Mouse (Mus musculus): ENCODE results near the gene Pdzrn4. TPM values are rescaled to one million over a fixed set of nuclear protein-coding genes. Genes with fewer than 3 reads are reported as not detected.

Gene Pdzrn4
- total RNA-seq, 1 experiment = not detected

DNA sequence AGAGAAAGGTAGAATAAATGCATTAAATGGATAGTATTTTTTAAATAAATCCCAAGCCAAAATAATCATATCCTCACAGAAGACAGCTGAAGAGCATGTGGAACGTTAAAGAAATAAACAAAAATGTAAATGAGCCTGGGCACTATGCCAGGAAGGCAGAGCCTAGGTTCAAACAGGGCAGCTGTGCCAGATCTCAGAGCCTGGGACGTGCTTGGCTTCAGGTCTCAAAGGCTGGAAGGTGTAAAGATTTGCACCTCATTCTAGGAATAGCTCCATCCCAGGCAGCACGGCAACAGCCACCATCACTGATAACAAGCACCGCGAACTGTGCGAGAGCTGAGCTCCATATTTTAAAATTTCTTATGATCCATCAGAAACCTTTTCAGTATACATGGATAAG lies 32.5 kb upstream of the Pdzrn4 start:
- no peaks in the 10 kb centered on the region for H3K36me3 ChIP-seq (ENCODE audit: control insufficient read depth, insufficient read depth, low read length, poor library complexity, severe bottlenecking)
- H3K27ac ChIP-seq (ENCODE audit: insufficient read depth, low read depth, low read length, poor library complexity, severe bottlenecking) = no peak overlapping the region
- no peak overlapping the region for H3K9ac ChIP-seq (ENCODE audit: insufficient read depth, low read depth, low read length, poor library complexity, severe bottlenecking)
- no peak for DNase-seq (ENCODE audit: low read depth, low spot score)
- H3K4me1 ChIP-seq (ENCODE audit: control insufficient read depth in 2 of 2, insufficient read depth in 2 of 2, low read length in 2 of 2, poor library complexity in 1 of 2) = no peaks in the 10 kb centered on the region
- in situ Hi-C loops (cut with MboI; ENCODE audit: low sequenced_read_pairs in 2 of 2, unreplicated experiment in 2 of 2) = no loop called here
- no peak overlapping the region for H3K4me3 ChIP-seq (ENCODE audit: insufficient read depth in 1 of 2, low read depth in 1 of 2, low read length in 2 of 2, poor library complexity in 1 of 2, severe bottlenecking in 1 of 2)
- no peak for TF ChIP-seq ZNF384 (IDR thresholded peaks at IDR 0.05; ENCODE audit: low read depth, low read length)
- no peak for TF ChIP-seq CHD2 (IDR thresholded peaks at IDR 0.05; ENCODE audit: low read depth, low read length)
- TF ChIP-seq HCFC1 (IDR thresholded peaks at IDR 0.05; ENCODE audit: borderline replicate concordance, insufficient read depth, low read length) = no peak
- no peak for TF ChIP-seq ZC3H11A (IDR thresholded peaks at IDR 0.05; ENCODE audit: borderline replicate concordance, low read depth, low read length)
- TF ChIP-seq MAFK (IDR thresholded peaks at IDR 0.05; ENCODE audit: insufficient read depth, low read depth, low read length) = no peak
- no peaks in the 10 kb centered on the region for H3K9me3 ChIP-seq (ENCODE audit: control insufficient read depth, insufficient read depth, low read depth, low read length)

DNA sequence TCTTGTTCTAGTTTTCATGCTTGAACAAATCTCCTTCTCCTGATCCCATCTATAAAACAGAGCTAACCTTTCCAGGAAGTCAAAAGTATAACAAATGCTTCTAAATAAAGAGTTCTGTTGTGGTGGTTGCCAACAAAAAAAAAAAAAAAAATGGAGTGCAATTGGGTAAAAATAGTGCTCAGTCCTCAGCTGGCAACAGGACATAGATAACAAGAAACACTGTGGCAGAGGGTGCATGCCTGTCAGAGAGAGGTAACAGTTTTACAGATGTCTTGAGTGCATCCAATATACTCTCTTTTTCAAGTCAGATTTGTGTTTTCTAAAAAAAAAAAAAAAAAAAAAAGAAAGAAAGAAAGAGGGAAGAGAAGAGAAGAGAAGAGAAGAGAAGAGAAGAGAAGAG lies 32.1 kb upstream of the Pdzrn4 start:
- no peak for DNase-seq (ENCODE audit: low read depth, low spot score)
- no peaks in the 10 kb centered on the region for H3K9me3 ChIP-seq (ENCODE audit: control insufficient read depth, insufficient read depth, low read depth, low read length)
- in situ Hi-C loops (cut with MboI; ENCODE audit: low sequenced_read_pairs in 2 of 2, unreplicated experiment in 2 of 2) = no loop called here
- no peak overlapping the region for H3K4me3 ChIP-seq (ENCODE audit: insufficient read depth in 1 of 2, low read depth in 1 of 2, low read length in 2 of 2, poor library complexity in 1 of 2, severe bottlenecking in 1 of 2)
- H3K9ac ChIP-seq (ENCODE audit: insufficient read depth, low read depth, low read length, poor library complexity, severe bottlenecking) = no peak overlapping the region
- H3K27ac ChIP-seq (ENCODE audit: insufficient read depth, low read depth, low read length, poor library complexity, severe bottlenecking) = no peak overlapping the region
- TF ChIP-seq MAFK (IDR thresholded peaks at IDR 0.05; ENCODE audit: insufficient read depth, low read depth, low read length) (no peak), CHD2 (IDR thresholded peaks at IDR 0.05; ENCODE audit: low read depth, low read length) (no peak), ZC3H11A (IDR thresholded peaks at IDR 0.05; ENCODE audit: borderline replicate concordance, low read depth, low read length) (no peak), HCFC1 (IDR thresholded peaks at IDR 0.05; ENCODE audit: borderline replicate concordance, insufficient read depth, low read length) (no peak), ZNF384 (IDR thresholded peaks at IDR 0.05; ENCODE audit: low read depth, low read length) (no peak)
- no peaks in the 10 kb centered on the region for H3K4me1 ChIP-seq (ENCODE audit: control insufficient read depth in 2 of 2, insufficient read depth in 2 of 2, low read length in 2 of 2, poor library complexity in 1 of 2)
- H3K36me3 ChIP-seq (ENCODE audit: control insufficient read depth, insufficient read depth, low read length, poor library complexity, severe bottlenecking) = no peaks in the 10 kb centered on the region

DNA sequence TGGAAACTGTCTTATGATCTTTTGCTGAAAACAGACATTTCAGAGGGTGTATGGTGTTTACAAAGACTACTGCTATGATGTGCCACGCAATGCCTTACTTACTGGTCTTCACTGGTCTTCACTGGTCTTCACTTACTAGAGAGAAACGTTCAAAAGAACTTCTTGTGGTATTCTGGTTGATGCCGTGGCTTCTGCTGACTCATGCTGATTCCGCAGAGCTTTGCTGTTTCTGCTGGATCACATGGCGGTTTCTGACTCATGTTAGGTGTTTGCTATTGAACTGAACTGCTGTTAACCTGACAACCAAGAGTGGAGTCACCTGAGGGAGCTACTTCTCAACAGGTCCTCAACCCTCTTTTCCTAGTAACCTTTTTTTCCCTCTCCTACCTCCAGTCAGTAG lies 1.9 kb upstream of the Pdzrn4 start:
- in situ Hi-C loops (cut with MboI; ENCODE audit: low sequenced_read_pairs in 2 of 2, unreplicated experiment in 2 of 2) = no loop called here
- Histone ChIP-seq H3K27ac (ENCODE audit: insufficient read depth, low read depth, low read length, poor library complexity, severe bottlenecking) (no peak overlapping the region), H3K36me3 (ENCODE audit: control insufficient read depth, insufficient read depth, low read length, poor library complexity, severe bottlenecking) (no peaks in the 10 kb centered on the region), H3K9ac (ENCODE audit: insufficient read depth, low read depth, low read length, poor library complexity, severe bottlenecking) (no peak overlapping the region), H3K4me3 (ENCODE audit: insufficient read depth in 1 of 2, low read depth in 1 of 2, low read length in 2 of 2, poor library complexity in 1 of 2, severe bottlenecking in 1 of 2) (no peak overlapping the region), H3K9me3 (ENCODE audit: control insufficient read depth, insufficient read depth, low read depth, low read length) (no peaks in the 10 kb centered on the region), H3K4me1 (ENCODE audit: control insufficient read depth in 2 of 2, insufficient read depth in 2 of 2, low read length in 2 of 2, poor library complexity in 1 of 2) (peaks cover 2 to 3% of the 10 kb centered on the region in 2 experiments; a peak in 1 of 4 replicates)
- no peak for DNase-seq (ENCODE audit: low read depth, low spot score)
- peak; percentile 92 for TF ChIP-seq MAFK (IDR thresholded peaks at IDR 0.05; ENCODE audit: insufficient read depth, low read depth, low read length)
- no peak for TF ChIP-seq ZNF384 (IDR thresholded peaks at IDR 0.05; ENCODE audit: low read depth, low read length)

DNA sequence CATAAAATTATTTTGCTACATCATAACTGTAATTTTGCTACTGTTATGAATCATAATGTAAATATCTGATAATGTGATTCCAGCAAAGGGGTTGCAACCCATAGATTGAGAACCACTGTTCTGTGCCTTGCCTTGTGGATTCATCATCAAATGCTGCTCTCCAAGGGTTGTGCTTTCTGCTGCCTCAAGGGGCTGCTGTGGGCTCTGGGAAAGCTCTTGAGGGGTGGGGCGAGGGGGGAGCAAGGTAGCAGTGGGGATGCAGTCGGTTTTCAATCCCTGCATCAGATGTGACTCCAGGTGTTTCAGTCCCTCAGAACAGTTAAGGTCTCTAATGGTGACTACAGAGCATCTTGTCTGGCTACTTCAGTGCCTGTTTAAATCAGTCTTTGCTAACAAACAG lies 2.1 kb downstream of the Pdzrn4 start:
- no peak for TF ChIP-seq CHD2 (IDR thresholded peaks at IDR 0.05; ENCODE audit: low read depth, low read length)
- TF ChIP-seq ZNF384 (IDR thresholded peaks at IDR 0.05; ENCODE audit: low read depth, low read length) = no peak
- no peak for TF ChIP-seq ZC3H11A (IDR thresholded peaks at IDR 0.05; ENCODE audit: borderline replicate concordance, low read depth, low read length)
- TF ChIP-seq MAFK (IDR thresholded peaks at IDR 0.05; ENCODE audit: insufficient read depth, low read depth, low read length) = no peak
- TF ChIP-seq HCFC1 (IDR thresholded peaks at IDR 0.05; ENCODE audit: borderline replicate concordance, insufficient read depth, low read length) = no peak
- no peak for DNase-seq (ENCODE audit: low read depth, low spot score)
- H3K4me3 ChIP-seq (ENCODE audit: insufficient read depth in 1 of 2, low read depth in 1 of 2, low read length in 2 of 2, poor library complexity in 1 of 2, severe bottlenecking in 1 of 2) = no peak overlapping the region

DNA sequence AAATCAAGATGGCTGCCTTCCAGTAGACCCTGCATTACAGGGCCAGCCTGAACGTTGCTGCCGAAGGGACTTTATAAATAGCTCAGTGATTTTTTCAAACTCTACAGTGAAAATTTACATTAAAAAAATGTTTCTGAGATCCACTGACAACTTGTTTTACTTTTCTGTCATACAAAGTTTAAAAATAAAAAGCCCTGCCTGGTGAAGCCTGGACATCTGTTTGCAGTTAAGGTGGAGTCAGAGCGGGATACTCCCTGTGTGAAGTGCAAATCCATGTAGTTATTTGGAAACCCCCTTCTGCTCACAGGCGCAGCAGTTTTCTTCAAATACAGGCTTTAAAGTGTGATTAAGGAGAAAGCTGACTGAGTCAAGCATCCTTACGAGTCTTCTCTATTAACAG lies 2.6 kb downstream of the Pdzrn4 start:
- Histone ChIP-seq H3K27ac (ENCODE audit: insufficient read depth, low read depth, low read length, poor library complexity, severe bottlenecking) (no peak overlapping the region), H3K9me3 (ENCODE audit: control insufficient read depth, insufficient read depth, low read depth, low read length) (no peaks in the 10 kb centered on the region), H3K9ac (ENCODE audit: insufficient read depth, low read depth, low read length, poor library complexity, severe bottlenecking) (no peak overlapping the region), H3K4me1 (ENCODE audit: control insufficient read depth in 2 of 2, insufficient read depth in 2 of 2, low read length in 2 of 2, poor library complexity in 1 of 2) (peaks cover 2 to 3% of the 10 kb centered on the region in 2 experiments; a peak in 1 of 4 replicates), H3K36me3 (ENCODE audit: control insufficient read depth, insufficient read depth, low read length, poor library complexity, severe bottlenecking) (no peaks in the 10 kb centered on the region), H3K4me3 (ENCODE audit: insufficient read depth in 1 of 2, low read depth in 1 of 2, low read length in 2 of 2, poor library complexity in 1 of 2, severe bottlenecking in 1 of 2) (no peak overlapping the region)
- TF ChIP-seq ZNF384 (IDR thresholded peaks at IDR 0.05; ENCODE audit: low read depth, low read length) (no peak), HCFC1 (IDR thresholded peaks at IDR 0.05; ENCODE audit: borderline replicate concordance, insufficient read depth, low read length) (no peak), ZC3H11A (IDR thresholded peaks at IDR 0.05; ENCODE audit: borderline replicate concordance, low read depth, low read length) (no peak), CHD2 (IDR thresholded peaks at IDR 0.05; ENCODE audit: low read depth, low read length) (no peak), MAFK (IDR thresholded peaks at IDR 0.05; ENCODE audit: insufficient read depth, low read depth, low read length) (no peak)
- no peak for DNase-seq (ENCODE audit: low read depth, low spot score)
- in situ Hi-C loops (cut with MboI; ENCODE audit: low sequenced_read_pairs in 2 of 2, unreplicated experiment in 2 of 2) = no loop called here

More for the DNA sequence above, 2.1 kb downstream of the Pdzrn4 start:
- in situ Hi-C loops (cut with MboI; ENCODE audit: low sequenced_read_pairs in 2 of 2, unreplicated experiment in 2 of 2) = no loop called here
- no peak overlapping the region for H3K27ac ChIP-seq (ENCODE audit: insufficient read depth, low read depth, low read length, poor library complexity, severe bottlenecking)
- peaks cover 2 to 3% of the 10 kb centered on the region in 2 experiments; a peak in 1 of 4 replicates for H3K4me1 ChIP-seq (ENCODE audit: control insufficient read depth in 2 of 2, insufficient read depth in 2 of 2, low read length in 2 of 2, poor library complexity in 1 of 2)
- no peak overlapping the region for H3K9ac ChIP-seq (ENCODE audit: insufficient read depth, low read depth, low read length, poor library complexity, severe bottlenecking)
- no peaks in the 10 kb centered on the region for H3K36me3 ChIP-seq (ENCODE audit: control insufficient read depth, insufficient read depth, low read length, poor library complexity, severe bottlenecking)
- H3K9me3 ChIP-seq (ENCODE audit: control insufficient read depth, insufficient read depth, low read depth, low read length) = no peaks in the 10 kb centered on the region

All from ES-E14 (cell line).